Mouse (Mus musculus) left cerebral cortex, postnatal 25 days (tissue): ENCODE measurements around the gene Gm8362. TPM values are rescaled to one million over a fixed set of nuclear protein-coding genes. Genes with fewer than 3 reads are reported as not detected.
"Not testable (repeated sequence)": the region's sequence is repeated elsewhere in the genome, so short reads cannot be mapped to it uniquely, and the experiment has no call there.

Experiments
- DNase-seq, 2 experiments: peaks; one replicate each; pipeline ENCODE4 v3.0.0; 2022; ENCODE audit warnings: low spot score in 2 of 2, mixed read lengths in 1 of 2
- intact Hi-C: fragments of 180-260 bp; cut with DNase I; formaldehyde crosslinking; loops from one replicate; pipeline ENCODE4 v1.15.1; 2025
- total RNA-seq, 2 experiments: library from RNA; stranded (reverse); gene quantifications; 2 replicates each; pipeline ENCODE4 v1.2.3; 2021

The Gm8362 gene
- total RNA-seq, result not detected

GRCm38 (mm10) chr14:6774311-6774710 lies at the start of gene Gm8362:
Gm8362 (minus strand) TSS chr14:6774411.
- intact Hi-C loops, DNase-seq: not testable (repeated sequence)

GRCm38 (mm10) chr14:6823297-6823696 lies 49.1 kb upstream of the Gm8362 start:
- intact Hi-C loops, DNase-seq: not testable (repeated sequence)

GRCm38 (mm10) chr14:6757231-6757536 lies 17.0 kb downstream of the Gm8362 start:
- DNase-seq, result peak; percentile 2 to 4
- intact Hi-C loops, result not testable (repeated sequence)

GRCm38 (mm10) chr14:6756384-6757230 lies 17.6 kb downstream of the Gm8362 start:
- DNase-seq, result peak; percentile 1 to 2

GRCm38 (mm10) chr14:6742232-6742631 lies 32.0 kb downstream of the Gm8362 start, which contains the start of gene Gm3636:
Gm3636 (minus strand) TSS chr14:6742332.
- DNase-seq, intact Hi-C loops: not testable (repeated sequence)

More at GRCm38 (mm10) chr14:6756384-6757230, 17.6 kb downstream of the Gm8362 start:
- intact Hi-C loops, result not testable (repeated sequence)

GRCm38 (mm10) chr14:6720151-6720550 lies 54.1 kb downstream of the Gm8362 start, which contains the start of gene Gm8050:
Gm8050 (minus strand) TSS chr14:6720251.
- DNase-seq, intact Hi-C loops: not testable (repeated sequence)

Other genes with a start within 250 kb of the Gm8362 start
- not detected for gene Gm8356, start 237.1 kb downstream of the Gm8362 start, total RNA-seq
- under 1 TPM; 0.39 to 0.85 TPM for gene Gm3629, start 183.8 kb downstream of the Gm8362 start, total RNA-seq
- not detected for gene Gm3460, start 152.0 kb downstream of the Gm8362 start, total RNA-seq
- gene Gm10251, start 90.2 kb downstream of the Gm8362 start, total RNA-seq, result under 1 TPM in 1 of 2 experiments, not detected in 1; 0.21 TPM
- not detected for gene Gm8050, start 54.2 kb downstream of the Gm8362 start, total RNA-seq
- 1 to 10 TPM; 3.5 to 3.6 TPM for gene Gm3636, start 32.1 kb downstream of the Gm8362 start, total RNA-seq
- not detected for gene Gm3642, start 65.9 kb upstream of the Gm8362 start, total RNA-seq
- gene Gm3667, start 115.6 kb upstream of the Gm8362 start, total RNA-seq, result 1 to 10 TPM; 1.4 to 1.5 TPM
- not detected for gene Gm6356, start 199.4 kb upstream of the Gm8362 start, total RNA-seq